Mouse (Mus musculus) neural tube, embryonic 14.5 days (tissue): Measurements from ENCODE around the gene Fam227a. TPM values are rescaled to one million over a fixed set of nuclear protein-coding genes. Genes with fewer than 3 reads are reported as not detected.

ENCODE experiments used
- ATAC-seq: fragments of 200-750 bp; cut with Nextera tagmentation; 2 replicates; pipeline ENCODE4 v1.8.0; 2017; ENCODE audit warnings: low read depth, mild to moderate bottlenecking, moderate TSS enrichment, moderate library complexity
- H3K27ac ChIP-seq: fragments of 300-500 bp; sonication (generic); 2 replicates; pipeline ENCODE4 v1.5.1; 2014; ENCODE audit warnings: low read depth, mild to moderate bottlenecking, control low read depth, low read length, moderate library complexity, mixed read lengths
- H3K27me3 ChIP-seq: fragments of 300-500 bp; sonication (generic); 2 replicates; pipeline ENCODE4 v1.6.1; 2014; ENCODE audit warnings: low read length; ENCODE audit not compliant: control insufficient read depth, insufficient read depth
- H3K36me3 ChIP-seq: fragments of 300-500 bp; sonication (generic); 2 replicates; pipeline ENCODE4 v1.6.1; 2014; ENCODE audit warnings: low read length, mixed read lengths; ENCODE audit not compliant: control insufficient read depth, insufficient read depth
- H3K4me1 ChIP-seq: fragments of 300-500 bp; sonication (generic); 2 replicates; pipeline ENCODE4 v1.6.1; 2014; ENCODE audit warnings: low read length; ENCODE audit not compliant: control insufficient read depth, insufficient read depth
- H3K4me2 ChIP-seq: fragments of 300-500 bp; sonication (generic); 2 replicates; pipeline ENCODE4 v1.6.1; 2014; ENCODE audit warnings: mild to moderate bottlenecking, low read depth, low read length, control low read depth
- H3K4me3 ChIP-seq: fragments of 300-500 bp; sonication (generic); 2 replicates; pipeline ENCODE4 v1.5.1; 2014; ENCODE audit warnings: low read depth, low read length, control low read depth, mixed read lengths
- H3K9ac ChIP-seq: fragments of 300-500 bp; sonication (generic); replicated peaks from 2 replicates; pipeline ENCODE4 v1.6.1; 2014; ENCODE audit warnings: low read depth, mild to moderate bottlenecking, control low read depth, low read length, mixed read lengths
- H3K9me3 ChIP-seq: fragments of 300-500 bp; sonication (generic); 2 replicates; pipeline ENCODE4 v1.6.1; 2016; ENCODE audit warnings: low read length; ENCODE audit not compliant: control insufficient read depth
- WGBS: fragments of 180-500 bp; shearing (Covaris S2); extraction: QIAGEN DNeasy Blood & Tissue Kit; methylation state at CpG from one replicate; pipeline ENCODE4 v1.1.7; 2014; 5-methylcytosine and 5-hydroxymethylcytosine counted together
- polyA plus RNA-seq: library from polyadenylated mRNA; unstranded; fragments of >200 nt; fragmentation: Nextera tagmentation; extraction: Ambion mirVana; gene quantifications from 2 replicates; pipeline ENCODE4 v1.2.1, GENCODE M21; 2014

The Fam227a gene
- polyA plus RNA-seq, 1 experiment from 2014 or later: 7.8 TPM

DNA sequence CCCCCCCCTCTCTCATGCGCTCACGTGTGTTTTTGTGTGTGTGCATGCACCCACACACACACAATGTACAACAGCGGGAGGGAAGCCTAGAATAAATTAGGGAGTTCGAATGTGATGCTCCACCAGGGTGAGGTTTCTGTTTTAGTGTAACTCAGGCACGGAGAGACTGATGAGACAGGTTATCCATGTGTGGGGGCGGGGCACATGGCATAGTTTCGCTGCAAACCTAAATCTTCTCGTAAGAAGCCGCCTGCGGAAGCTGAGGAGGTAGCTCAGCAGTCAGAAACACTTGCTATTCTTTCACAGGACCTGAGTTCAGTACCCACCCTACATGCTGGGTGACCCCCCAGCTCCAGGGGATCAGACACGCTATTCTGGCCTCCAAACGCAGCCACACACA is 10.6 kb downstream of the Fam227a start:
- Histone ChIP-seq H3K4me1 (no peaks in the 10 kb centered on the region), H3K27me3 (no peaks in the 10 kb centered on the region), H3K9ac (no peak overlapping the region), H3K4me2 (no peak overlapping the region), H3K4me3 (no peak overlapping the region), H3K9me3 (no peaks in the 10 kb centered on the region), H3K36me3 (peaks cover 15% of the 10 kb centered on the region), H3K27ac (no peak overlapping the region)
- 94% methylated on average over 12 of the region's 12 CpGs for WGBS
- no peak for ATAC-seq

- ATAC-seq: no peak
- no peaks in the 10 kb centered on the region for H3K27me3 ChIP-seq
- H3K4me2 ChIP-seq: no peak overlapping the region
- no peak overlapping the region for H3K9ac ChIP-seq
- 77% methylated on average over 2 of the region's 2 CpGs for WGBS
- H3K36me3 ChIP-seq: peaks cover 20% of the 10 kb centered on the region
- no peak overlapping the region for H3K27ac ChIP-seq
- H3K4me1 ChIP-seq: no peaks in the 10 kb centered on the region
- H3K9me3 ChIP-seq: no peaks in the 10 kb centered on the region
- no peak overlapping the region for H3K4me3 ChIP-seq
Observed at GRCm38 (mm10) chr15:79645483-79645882, 13.3 kb downstream of the Fam227a start.

DNA sequence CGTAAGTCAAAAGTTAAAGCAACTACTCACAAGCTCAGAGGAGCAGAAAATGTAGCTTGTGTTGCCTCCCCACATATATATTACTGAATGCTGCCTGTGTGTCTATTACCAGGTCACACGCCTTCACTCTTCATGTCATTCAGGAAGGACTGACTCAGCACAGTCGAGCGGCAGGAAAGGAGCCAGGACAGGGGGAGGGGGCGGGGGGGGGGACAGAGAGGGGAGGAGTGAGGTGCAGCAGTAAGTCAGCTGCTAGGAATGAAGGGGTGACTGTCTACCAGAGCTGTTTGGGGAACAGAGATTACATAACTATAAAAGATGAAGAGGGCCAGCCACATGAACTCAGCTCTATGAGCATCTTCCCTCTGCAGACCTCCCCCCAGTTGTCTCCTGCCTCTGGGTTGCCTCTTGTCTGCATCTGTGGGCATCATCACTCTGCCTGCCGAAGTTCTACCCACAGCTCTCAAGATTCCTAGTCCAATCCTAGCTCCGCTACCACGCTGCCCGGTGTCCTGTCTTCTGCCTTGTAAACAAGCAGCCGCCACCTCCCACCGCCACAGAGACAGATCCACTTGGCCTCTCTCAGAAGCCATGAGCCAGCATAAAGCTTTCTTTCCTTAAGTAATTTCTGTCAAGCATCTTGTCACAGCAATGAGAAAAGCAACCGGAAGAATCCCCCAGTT is 17.5 kb downstream of the Fam227a start:
- Histone ChIP-seq H3K4me2 (no peak overlapping the region), H3K36me3 (peaks cover 28% of the 10 kb centered on the region), H3K9me3 (no peaks in the 10 kb centered on the region), H3K9ac (no peak overlapping the region), H3K4me1 (no peaks in the 10 kb centered on the region), H3K27me3 (no peaks in the 10 kb centered on the region), H3K27ac (no peak overlapping the region), H3K4me3 (no peak overlapping the region)
- ATAC-seq: no peak
- WGBS: 83% methylated on average over 12 of the region's 12 CpGs

DNA sequence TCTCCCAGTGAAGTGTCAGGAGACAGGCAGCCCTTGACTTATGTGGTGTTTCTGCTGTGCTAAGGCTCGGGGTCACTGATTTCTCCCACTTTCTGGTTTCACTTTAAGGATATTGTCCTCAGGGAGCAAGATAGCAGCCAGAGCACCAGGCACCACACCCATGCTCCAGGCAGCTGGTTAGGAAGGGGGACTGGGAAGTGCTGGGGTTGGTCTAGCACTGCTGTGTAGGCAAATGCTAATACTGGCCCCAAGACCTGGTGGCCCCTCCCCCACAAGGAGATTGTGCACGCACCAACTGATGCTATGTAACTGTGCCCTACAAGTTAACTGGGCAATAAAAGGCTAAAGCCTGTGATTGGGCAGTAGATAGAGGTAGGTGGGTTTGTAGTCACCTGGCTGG is 28.3 kb downstream of the Fam227a start:
- Histone ChIP-seq H3K4me1 (no peaks in the 10 kb centered on the region), H3K27me3 (no peaks in the 10 kb centered on the region), H3K4me2 (no peak overlapping the region), H3K9me3 (no peaks in the 10 kb centered on the region), H3K4me3 (no peak overlapping the region), H3K27ac (no peak overlapping the region), H3K9ac (no peak overlapping the region), H3K36me3 (peaks cover 39% of the 10 kb centered on the region)
- WGBS: 70% methylated on average over 2 of the region's 2 CpGs
- no peak for ATAC-seq

DNA sequence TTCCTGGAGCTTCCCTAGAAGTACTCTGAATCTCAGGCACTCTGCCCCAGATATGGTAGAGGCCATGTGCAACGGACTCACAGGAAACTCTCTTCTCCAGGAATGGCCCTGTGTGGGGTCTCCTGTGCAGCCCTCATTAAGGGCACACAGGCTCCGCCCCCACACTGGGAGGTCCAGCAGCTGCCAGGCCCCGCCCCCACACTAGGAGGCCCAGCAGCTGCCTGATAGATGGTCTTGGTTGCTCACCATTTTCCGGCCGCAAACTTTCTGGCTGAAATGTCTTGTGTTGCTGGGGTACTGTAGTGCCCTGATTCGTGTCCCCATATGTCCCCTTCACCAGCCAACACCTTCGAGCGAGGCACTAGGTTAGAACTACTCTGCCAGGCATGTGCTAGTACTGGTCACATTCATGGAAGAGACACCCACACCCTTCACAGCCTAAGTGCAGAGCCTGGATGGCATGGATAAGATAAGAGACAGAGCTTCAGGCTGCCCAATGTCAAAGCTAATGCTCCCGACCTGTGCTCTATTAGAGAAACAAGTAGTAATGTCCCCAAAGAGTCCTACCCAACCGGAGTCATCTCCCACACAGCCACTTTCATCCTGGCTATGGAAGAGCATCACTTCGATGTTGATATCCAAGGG is 38.9 kb downstream of the Fam227a start:
- H3K4me1 ChIP-seq: no peaks in the 10 kb centered on the region
- H3K36me3 ChIP-seq: peaks cover 60% of the 10 kb centered on the region
- 87% methylated on average over 11 of the region's 11 CpGs for WGBS
- no peaks in the 10 kb centered on the region for H3K9me3 ChIP-seq
- no peak overlapping the region for H3K9ac ChIP-seq
- H3K4me3 ChIP-seq: no peak overlapping the region
- no peaks in the 10 kb centered on the region for H3K27me3 ChIP-seq
- H3K27ac ChIP-seq: no peak overlapping the region
- no peak overlapping the region for H3K4me2 ChIP-seq
- no peak for ATAC-seq

GRCm38 (mm10) chr15:79618456-79618855 is 40.3 kb downstream of the Fam227a start:
- peaks cover 49% of the 10 kb centered on the region for H3K36me3 ChIP-seq
- H3K9me3 ChIP-seq: no peaks in the 10 kb centered on the region
- H3K9ac ChIP-seq: no peak overlapping the region
- no peak overlapping the region for H3K4me3 ChIP-seq
- WGBS: 79% methylated on average over 7 of the region's 7 CpGs
- H3K4me2 ChIP-seq: no peak overlapping the region
- no peaks in the 10 kb centered on the region for H3K27me3 ChIP-seq
- H3K27ac ChIP-seq: no peak overlapping the region
- ATAC-seq: no peak
- H3K4me1 ChIP-seq: no peaks in the 10 kb centered on the region

GRCm38 (mm10) chr15:79617135-79617534 is 41.6 kb downstream of the Fam227a start:
- WGBS: 81% methylated on average over 11 of the region's 11 CpGs
- H3K9me3 ChIP-seq: no peaks in the 10 kb centered on the region
- H3K27ac ChIP-seq: no peak overlapping the region
- no peak overlapping the region for H3K4me3 ChIP-seq
- no peaks in the 10 kb centered on the region for H3K4me1 ChIP-seq
- H3K27me3 ChIP-seq: no peaks in the 10 kb centered on the region
- H3K4me2 ChIP-seq: no peak overlapping the region
- H3K36me3 ChIP-seq: peaks cover 51% of the 10 kb centered on the region
- H3K9ac ChIP-seq: no peak overlapping the region
- ATAC-seq: no peak

- no peaks in the 10 kb centered on the region for H3K4me1 ChIP-seq
- WGBS: 90% methylated on average over 5 of the region's 5 CpGs
- H3K9me3 ChIP-seq: no peaks in the 10 kb centered on the region
- peaks cover 51% of the 10 kb centered on the region for H3K36me3 ChIP-seq
- no peak overlapping the region for H3K4me3 ChIP-seq
- H3K4me2 ChIP-seq: no peak overlapping the region
- H3K27ac ChIP-seq: no peak overlapping the region
- no peak overlapping the region for H3K9ac ChIP-seq
- no peak for ATAC-seq
- no peaks in the 10 kb centered on the region for H3K27me3 ChIP-seq
Observed at GRCm38 (mm10) chr15:79616729-79617128, 42.0 kb downstream of the Fam227a start.

DNA sequence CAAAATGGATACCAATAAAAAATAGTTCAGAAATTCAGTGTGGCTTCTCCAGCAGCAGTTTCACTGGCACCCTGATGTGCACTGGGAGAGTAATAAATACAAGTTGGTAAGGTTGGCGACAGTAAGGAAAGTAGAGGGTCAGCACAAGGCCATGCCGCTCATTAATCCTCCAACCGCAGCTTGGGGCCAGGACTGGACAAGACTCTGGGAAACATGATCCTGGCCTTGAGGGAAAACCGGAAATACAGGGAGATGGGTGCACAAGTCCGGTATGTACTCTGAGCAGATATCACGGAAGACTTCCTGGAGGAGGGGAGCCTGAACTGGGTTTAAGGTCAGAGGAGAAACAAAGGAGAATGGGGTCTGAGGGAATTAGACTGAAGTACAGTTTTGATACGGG is 43.3 kb downstream of the Fam227a start:
- H3K4me1 ChIP-seq: no peaks in the 10 kb centered on the region
- H3K4me3 ChIP-seq: no peak overlapping the region
- H3K9me3 ChIP-seq: no peaks in the 10 kb centered on the region
- H3K36me3 ChIP-seq: peaks cover 43% of the 10 kb centered on the region
- H3K27ac ChIP-seq: no peak overlapping the region
- H3K9ac ChIP-seq: no peak overlapping the region
- no peak for ATAC-seq
- H3K27me3 ChIP-seq: no peaks in the 10 kb centered on the region
- no peak overlapping the region for H3K4me2 ChIP-seq
- 84% methylated on average over 7 of the region's 7 CpGs for WGBS
